Mouse (Mus musculus) large intestine, adult 2 months (tissue): ENCODE measurements around the gene Mief1. TPM values are rescaled to one million over a fixed set of nuclear protein-coding genes. Genes with fewer than 3 reads are reported as not detected.
A peak's percentile ranks its signal among the peaks of the same experiment; 100 is the strongest.

Experiments
- DNase-seq: peaks from one replicate; pipeline ENCODE4 v3.0.0-alpha.2; 2012; ENCODE audit warnings: low read depth, low spot score
- WGBS: fragments of 180-500 bp; shearing (Covaris S2); methylation state at CpG from one replicate; pipeline ENCODE4 v1.1.7; 2018; 5-methylcytosine and 5-hydroxymethylcytosine counted together
- polyA plus RNA-seq: library from polyadenylated mRNA; depleted of rRNA; stranded (reverse); fragments of >200 nt; gene quantifications from 2 replicates; pipeline ENCODE4 v1.2.3, GENCODE M21; 2012; rRNA removed

The Mief1 gene
- polyA plus RNA-seq: 13.7 and 23.4 TPM in 2 replicates

DNA sequence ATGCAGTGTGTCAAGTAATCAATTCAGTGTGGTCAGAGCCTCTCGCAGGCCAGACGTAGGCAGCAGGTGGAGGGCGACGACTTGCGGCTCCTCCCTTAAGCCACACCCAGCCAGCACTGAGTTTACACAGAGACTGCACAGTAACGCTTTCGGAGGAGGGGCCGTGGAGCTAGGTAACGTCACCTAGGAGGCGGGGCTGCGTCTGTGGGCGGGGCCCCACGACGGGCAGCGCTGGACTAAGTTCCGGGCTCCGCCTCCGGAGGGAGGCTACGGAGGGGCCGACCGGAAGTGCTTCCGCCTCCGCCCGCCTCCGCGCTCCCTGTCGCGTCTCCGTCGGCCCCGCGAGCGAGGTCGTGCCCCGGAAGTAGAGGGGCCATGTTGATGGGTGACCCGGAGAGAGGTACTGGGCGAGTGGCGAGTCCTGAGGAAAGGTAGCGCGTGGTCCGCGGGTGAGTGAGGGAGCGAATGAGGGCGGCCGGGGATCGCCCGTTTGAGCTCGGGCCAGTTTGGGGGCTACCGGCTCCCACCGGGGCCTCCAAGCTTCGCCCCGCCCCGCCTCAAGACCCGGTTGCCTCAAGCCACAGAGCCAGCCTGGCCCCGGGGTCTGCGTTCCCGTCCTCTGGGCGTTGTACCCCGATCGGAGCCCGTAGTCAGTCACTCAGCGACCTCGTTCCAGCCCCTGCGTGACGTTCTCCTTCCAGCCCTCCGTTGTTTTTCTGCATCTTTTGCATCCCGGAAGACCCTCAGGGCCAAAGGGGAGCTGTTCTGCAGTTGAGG is at the start of gene Mief1:
Mief1 (plus strand) TSS at position 286 of the 777 bp plus-strand sequence.
- DNase-seq: peak; percentile 94
- WGBS: under 1% methylated on average over 67 of the region's 67 CpGs

DNA sequence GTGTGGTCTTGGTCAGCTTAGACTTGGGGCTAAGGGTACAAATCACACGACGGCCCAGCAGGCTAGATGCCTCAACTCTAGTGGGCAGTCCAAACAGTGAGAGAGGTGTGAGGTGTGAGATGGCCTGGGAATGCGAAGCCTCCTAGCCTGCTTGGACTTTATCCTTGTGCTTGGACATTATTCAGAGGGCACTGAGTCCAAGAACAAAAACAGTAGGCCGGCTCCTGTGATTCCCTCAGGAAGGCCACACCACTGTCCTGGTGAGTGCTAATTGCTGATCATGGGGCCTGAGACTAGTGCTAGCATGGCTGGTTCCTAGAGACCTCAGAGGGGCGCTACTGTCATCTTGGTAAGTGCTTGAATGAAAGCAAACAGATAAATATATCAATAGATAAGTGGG is 44.9 kb upstream of the Mief1 start:
- 43% methylated on average over 5 of the region's 5 CpGs for WGBS
- no peak for DNase-seq

DNA sequence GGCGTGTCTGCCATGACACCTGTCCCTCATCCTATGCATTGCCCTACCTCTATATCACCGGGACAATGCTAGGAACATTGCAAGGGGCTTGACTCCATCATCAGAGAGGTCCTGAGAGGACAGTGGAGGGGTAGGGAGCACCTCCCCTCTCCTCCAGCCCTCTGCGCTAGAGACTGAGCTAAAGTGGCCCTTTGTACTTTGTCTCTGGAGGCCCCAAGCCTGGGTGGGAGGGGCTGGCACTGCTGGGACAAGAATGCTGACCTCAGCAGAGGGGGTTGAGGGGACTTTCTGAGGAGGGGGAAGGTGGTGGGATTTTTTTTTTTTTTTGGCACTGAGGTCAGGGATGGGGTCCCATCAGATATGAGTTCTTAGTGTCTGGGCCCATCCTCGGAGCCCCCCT is 43.7 kb upstream of the Mief1 start:
- no peak for DNase-seq
- 38% methylated on average over 4 of the region's 4 CpGs for WGBS

DNA sequence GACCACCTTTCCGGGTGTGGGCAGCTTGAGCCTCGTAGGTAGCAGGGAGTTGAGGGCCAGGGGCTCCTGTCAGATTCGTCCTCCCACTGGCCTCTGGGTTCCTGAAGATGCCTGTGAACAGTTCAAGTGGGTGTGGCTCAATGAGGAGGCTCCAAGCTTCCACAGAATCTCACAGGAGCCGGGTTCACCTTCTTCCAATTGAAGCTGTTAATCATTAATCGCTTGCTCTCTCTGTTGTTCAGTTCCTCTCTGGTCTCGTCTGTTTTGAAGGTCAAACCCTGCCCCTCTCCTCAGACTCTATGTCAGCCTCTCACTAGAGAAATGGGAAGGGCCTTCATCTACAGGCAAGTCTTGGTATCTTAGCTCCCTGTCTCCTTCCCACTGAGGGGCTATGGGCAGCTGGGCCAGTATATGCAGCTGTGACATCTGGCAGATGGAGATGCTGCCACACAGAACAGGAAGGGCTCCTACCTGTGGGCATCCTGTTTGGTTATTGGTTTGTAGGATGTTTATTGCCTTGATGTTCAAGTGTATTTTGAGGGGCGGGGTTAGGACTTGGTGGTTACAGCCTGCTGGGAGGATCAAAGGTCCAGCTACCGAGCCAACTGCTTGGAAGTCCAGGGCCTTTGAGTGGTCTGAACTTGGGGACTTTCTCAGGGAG is 42.1 kb upstream of the Mief1 start:
- 25% methylated on average over 8 of the region's 8 CpGs for WGBS
- DNase-seq: peak; percentile 85

DNA sequence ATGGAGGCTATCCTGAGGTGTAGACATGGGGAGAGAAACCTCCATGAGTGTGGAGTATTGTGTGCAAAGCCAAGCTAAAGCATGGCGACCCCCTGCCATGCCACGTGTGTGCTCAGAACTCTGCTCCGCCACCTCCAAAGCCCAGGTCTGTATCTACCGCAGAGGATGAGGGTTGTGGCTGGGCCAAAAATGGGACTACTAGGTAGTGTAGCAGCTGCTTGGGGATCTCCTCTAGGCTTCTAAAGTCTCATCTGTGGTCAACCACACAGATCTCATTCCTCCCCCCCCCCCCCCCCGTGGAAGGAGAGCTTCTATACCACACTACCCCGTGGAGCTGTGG is 41.6 kb upstream of the Mief1 start:
- 24% methylated on average over 6 of the region's 6 CpGs for WGBS
- DNase-seq: no peak

DNA sequence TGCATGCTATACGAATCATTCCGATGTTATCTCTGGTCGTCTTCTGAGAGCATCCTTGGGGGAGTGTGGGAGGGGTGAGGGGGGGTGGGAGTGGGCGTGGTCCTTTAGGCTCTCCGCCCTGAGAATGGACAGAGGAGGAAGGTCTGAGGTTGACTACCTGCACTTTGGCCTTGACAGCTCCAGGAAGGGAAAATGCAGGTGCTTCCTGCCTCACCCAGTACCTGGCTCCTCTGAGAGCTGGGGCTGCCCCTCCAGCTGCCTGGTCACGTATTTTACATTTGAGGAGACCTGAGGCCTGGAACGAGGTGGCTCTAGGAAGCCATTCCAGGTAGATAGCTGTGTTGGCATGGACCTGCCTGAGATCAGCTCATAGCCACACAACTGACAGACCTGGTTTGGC is 41.0 kb upstream of the Mief1 start:
- no peak for DNase-seq
- 30% methylated on average over 7 of the region's 7 CpGs for WGBS

DNA sequence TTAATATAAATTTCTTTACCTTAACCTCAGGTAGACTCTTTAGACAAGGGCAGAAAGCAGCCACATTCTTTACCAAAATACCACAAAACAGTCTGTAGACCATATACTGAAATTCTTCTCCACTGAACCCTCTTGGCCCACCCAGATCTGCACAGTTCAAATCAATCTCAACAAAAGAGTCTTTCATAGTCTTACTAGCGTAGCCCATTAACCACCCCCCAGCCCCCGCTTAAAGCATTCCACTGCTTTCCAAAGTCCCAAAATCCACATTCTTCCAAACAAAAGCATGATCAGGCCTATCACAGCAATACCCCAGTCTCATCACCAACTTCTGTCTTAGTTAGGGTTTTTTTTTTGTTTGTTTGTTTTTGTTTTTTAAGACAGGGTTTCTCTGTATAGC is 34.3 kb upstream of the Mief1 start:
- DNase-seq: no peak
- WGBS: 94% methylated on average over 2 of the region's 2 CpGs

DNA sequence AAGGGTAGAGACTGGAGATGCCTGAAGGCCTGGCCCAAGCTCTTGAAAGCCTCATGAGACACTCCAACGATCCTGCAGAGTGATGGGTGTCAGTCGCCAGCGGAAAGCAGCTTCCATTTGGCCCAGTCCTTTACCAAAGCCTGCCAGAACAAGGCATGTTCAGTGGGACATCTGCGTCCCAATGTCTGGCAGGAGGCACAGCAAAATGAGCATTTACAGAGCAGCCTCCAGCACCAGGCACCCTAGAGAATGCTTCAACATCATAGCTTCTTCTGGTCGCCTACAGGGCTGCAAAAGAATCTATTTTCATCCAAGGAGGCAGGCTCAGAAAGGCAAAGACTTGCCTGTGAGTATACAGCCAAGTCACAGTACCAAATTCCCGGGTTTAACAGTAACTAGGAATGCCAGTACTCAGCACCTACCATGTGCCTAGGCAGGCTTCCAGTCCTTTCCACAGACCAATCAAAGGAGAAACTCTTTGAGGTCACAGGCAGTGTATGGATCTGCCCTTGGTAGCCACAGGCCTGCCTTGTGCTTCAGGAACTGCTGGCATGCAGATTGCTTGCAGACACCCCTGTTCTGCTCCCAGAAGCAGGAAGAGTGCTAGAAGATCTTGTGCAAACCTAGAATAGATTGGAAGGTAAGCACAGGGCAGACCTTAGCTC is 31.6 kb upstream of the Mief1 start:
- no peak for DNase-seq
- WGBS: 83% methylated on average over 6 of the region's 6 CpGs

DNA sequence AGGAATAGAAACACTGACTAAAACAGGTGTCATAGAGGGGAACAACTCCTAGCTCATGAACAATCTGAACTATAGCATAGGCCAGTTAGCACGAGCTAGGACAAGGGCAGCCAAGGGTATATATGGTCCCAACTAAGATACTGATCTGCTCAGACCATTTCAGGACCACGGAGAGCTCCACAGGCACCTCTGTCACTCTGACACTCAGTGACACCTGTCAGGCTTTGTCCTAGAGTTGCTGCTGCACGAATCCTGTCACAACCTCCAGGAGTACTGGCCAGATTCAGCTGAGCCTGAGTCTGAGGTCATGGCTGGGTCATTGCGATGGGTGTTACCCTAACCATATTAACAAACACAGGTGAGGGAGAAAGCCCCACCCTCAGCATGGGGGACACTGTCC is 30.4 kb upstream of the Mief1 start:
- DNase-seq: no peak
- WGBS: 27% methylated on average over 4 of the region's 4 CpGs

DNA sequence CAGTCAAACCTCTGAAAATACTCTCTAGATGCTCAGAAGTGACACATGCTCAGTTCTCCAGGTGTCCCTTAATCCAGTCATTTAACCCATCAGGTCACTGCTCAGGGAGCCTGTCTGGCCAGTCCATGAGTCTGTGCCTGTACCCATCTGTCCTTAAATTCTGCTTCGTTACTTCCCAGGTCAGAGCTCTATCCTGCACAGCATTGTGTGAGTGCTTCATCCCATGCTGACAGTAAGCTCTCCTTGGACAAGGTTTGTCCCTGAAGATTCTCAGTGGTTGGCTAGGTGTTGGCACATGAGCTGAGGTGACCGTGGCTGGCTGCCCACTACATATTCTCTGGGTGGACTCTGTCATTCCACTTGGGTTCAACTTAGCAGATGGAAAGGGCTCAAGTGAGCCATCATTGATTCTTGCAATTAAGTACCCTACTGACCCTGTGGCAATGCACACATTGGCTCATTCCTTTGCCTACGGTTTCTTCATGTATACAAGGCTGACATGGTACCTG is 27.7 kb upstream of the Mief1 start:
- WGBS: 89% methylated on average over 3 of the region's 3 CpGs
- no peak for DNase-seq

DNA sequence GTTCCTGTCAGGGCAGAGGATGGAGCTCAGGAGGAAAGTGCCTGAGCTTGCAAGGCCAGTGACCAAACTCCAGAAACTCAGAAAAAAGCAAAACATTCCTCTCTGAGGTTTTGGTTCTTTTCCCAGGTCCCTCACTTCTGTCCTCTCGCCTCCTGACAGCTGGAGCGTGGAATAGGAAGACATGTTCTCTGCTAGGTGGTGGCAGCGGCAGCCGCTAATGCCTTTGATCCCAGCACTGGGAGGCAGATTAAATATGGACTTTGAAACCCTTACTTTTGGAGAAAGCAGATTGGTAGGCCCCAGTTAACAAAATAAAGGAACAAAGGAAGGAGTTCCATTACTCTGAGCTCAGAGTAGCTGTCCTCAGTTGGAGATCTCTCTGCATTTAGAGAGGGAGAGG is 25.4 kb upstream of the Mief1 start:
- no peak for DNase-seq
- 21% methylated on average over 4 of the region's 4 CpGs for WGBS

DNA sequence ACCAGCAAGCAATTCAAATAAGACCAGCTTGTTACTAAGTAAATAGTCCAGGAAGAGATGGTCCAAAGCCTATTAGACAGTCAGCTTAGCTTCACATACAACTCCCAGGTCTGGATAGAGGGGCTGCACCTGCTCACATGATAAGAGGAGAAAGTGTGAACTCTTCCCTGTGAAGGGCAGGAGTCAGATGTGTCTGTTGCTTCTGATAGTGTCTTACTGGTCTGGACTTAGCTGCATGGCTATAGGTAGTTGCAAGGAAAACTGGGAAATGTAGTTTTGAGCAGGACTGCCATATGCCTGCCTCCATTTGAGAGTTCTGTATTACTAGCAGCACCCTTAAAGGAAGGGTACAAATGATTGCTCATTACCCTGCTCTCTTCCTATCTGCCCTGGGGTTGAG is 20.1 kb upstream of the Mief1 start:
- no peak for DNase-seq

DNA sequence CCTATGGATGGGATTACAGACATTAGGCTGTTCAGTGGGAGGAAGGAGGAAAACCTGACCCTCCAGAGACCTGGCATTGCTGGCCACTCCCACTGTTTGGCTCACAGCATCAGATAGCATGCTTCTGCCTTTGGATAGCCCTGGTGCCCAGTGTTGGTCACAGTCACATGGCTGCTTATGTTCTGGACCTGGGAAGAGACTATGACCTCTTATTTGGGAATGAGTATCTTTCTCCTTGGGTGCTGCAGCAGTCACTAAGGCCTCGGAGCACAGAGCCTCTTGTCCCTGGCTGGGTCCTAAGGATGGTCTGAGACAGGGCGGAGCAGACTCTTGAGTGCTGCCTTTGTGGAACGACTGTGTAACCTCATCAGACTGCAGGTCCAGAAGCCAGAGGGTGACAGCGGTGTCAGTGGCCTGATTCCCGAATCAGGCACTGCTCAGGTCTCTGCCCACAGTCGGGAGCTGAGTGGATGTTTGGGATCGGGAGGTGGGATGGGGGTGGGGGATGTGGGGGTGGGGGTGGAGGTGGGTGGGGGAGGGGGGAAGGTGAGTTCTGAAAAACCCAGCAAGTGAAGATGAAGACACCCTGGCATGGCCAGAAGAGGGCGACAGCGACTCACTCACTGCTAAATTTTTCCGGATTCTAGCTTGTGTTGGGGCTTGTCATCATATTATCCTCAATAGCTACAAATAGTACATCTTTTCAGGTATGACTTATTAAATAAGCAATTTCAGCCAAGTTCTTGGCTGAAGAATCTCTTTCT is 17.9 kb upstream of the Mief1 start:
- WGBS: 29% methylated on average over 10 of the region's 10 CpGs
- DNase-seq: no peak

DNA sequence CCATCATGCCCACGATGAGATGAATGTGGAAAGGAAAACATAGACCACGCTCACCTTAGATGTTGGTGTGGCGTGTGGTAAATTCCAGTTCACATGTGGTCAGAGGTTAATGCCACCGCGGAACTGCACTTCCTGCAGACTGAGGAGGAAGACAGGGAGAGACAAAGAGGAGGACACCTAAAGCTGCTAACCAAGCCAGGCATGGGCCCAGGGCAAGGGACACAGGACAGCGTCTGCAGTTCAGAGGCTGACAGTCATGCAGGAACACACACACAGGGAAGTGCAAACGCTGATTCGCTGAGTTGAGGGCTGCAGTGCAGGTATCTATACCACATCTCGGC is 17.4 kb upstream of the Mief1 start:
- DNase-seq: no peak
- 58% methylated on average over 9 of the region's 9 CpGs for WGBS

DNA sequence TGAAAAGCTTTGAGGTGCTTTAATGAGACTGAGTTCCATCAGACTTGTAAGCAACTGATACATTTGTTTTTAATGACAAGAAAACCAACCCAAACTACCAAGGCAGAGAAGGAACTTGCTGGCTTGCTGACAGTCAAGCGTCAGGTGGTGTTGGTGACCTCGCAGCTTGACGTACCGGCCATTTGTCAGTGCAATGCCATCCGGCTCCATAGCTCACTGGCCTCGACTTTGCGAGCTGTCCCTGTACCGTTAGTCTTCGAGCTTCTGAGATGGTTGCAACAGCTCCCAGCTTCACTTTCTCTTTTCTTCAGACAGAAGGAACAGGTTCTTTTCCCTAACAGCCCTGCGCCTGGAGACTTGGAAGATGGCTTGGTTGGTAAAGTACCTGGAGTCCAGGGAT is 16.3 kb upstream of the Mief1 start:
- no peak for DNase-seq
- 84% methylated on average over 10 of the region's 10 CpGs for WGBS

DNA sequence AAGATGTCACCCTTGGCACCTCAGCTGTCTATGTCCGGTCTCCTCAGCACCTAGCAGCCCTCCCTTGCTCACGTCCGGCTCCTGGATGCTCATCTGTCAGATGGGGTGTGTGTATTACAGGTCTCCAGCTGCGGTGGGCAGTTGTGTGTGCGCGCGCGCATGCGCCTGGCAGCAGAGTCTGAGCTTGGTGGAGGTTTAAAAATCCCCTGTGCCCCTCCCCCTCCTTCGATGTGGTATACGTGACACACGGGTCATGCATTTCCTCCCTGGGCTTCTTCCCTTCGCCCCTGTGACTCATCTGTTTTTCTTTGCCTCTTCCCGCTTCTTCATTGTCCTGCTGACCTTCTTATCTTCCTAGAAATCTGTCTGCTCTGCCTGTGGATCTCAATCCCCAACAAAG is 14.6 kb upstream of the Mief1 start:
- WGBS: 28% methylated on average over 14 of the region's 14 CpGs
- DNase-seq: no peak

DNA sequence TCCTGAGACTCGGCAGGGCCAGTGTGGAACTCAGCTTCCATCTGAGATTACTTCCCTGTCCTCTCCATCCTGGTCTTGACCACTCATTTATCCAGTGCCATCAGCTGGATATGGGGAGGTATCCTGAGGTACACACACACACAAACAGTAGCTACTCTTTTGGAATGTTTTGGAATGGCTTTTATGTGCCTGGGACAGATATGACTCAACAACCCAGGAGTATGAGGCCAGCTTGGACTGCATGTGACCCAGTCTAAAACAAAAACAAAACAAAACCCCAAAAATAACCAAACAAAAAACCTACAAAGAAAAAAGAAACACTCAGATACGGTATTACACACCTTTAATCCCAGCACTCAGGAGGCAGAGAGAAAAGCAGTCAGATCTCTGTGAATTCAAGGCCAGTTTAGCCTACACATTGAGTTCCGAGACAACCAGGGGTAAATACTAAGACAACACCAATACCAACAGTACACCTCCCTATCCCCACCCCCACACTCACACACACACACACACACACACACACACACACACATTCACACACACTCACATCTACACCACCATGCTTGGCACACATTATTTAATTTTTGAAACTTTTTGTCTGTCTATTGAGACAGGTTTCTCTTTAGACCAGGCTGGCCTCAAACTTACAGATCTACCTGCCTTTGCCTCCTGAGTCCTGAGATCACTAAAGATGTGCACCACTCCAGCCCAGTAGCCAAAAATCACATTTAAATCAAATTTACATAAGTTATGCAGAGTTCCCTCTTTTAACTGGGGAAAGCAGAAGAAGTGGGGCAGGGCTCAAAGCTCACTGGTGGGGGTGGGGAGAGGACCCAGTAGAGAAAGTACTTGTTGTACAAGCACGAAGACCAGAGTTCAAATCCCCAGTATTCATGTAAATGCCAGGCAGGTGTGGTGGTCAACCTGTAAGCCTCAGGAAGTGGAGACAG is 13.8 kb upstream of the Mief1 start:
- 56% methylated on average over 4 of the region's 4 CpGs for WGBS
- DNase-seq: no peak

DNA sequence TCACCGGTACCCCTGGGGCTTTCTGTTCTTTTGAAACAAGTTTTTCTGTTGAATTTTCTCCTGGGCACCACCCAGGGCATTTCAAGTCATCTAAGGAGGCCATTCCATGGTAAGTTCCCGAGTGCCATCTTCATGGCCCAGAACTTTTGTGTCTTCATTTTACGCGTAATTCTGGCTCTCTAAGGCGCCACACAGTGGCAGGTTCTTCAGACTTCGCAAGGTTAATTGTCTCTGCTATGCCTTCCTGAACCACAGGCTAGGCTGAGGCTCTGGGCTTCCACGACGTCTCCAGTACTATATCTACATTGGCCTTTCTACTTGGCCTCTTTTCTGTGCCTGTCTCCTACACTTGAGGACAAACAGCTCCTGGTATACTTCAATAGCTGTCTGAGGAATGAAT is 12.8 kb upstream of the Mief1 start:
- DNase-seq: no peak
- 64% methylated on average over 8 of the region's 8 CpGs for WGBS

DNA sequence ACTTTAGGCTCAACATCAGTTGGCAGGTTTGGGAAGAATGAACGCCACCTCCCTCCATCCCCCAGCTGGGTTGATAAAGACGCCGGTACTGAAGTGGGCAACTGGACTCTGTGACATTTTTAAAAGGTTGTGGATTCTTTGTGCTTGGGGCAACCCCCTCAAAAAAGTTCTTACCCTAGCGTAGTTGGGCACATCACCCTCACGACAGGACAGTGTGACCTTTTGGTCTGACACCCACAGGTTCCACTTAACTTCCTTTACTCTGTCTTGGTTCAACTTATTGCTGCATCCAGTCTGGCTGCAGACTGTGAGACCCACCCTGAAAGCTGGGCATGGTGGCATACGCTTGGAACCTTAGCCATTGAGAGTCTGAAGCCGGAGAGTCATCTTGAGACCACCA is 10.1 kb upstream of the Mief1 start:
- WGBS: 91% methylated on average over 7 of the region's 7 CpGs

More for the DNA sequence above, 10.1 kb upstream of the Mief1 start:
- no peak for DNase-seq
